Mouse (Mus musculus) liver, postnatal 0 days (tissue): ENCODE measurements around the gene Kif7.

Experiments
- CTCF ChIP-seq: sonication (generic); IDR thresholded peaks from 2 replicates; pipeline ENCODE4 v1.5.1; 2016; ENCODE audit warnings: antibody characterized with exemption, low read depth
- EP300 ChIP-seq: IDR thresholded peaks from 2 replicates; pipeline ENCODE4 v1.6.1; 2016; ENCODE audit warnings: antibody characterized with exemption, low read depth, mild to moderate bottlenecking

DNA sequence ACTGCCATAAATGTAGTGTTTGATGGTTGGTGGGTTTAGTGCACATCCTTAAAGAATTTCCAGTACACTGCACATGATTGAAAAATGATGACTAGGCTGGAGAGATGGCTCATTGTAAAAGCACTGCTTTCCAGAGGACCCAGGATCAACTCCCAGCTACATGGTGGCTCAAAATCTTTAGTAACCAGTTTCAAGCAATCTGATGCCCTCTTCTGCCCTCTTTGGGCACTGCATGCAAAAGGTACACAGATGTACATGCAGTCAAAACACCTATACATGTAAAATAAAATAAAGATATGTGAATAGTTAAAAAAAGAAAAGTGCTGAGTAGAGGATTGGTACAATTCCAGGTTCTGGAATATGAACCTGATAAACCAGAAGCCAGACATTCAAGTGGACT is 36.3 kb downstream of the Kif7 start:
- TF ChIP-seq CTCF (peak; percentile 52), EP300 (no peak)
